Mouse (Mus musculus) frontal cortex, postnatal 14 days (tissue): ENCODE results near the gene Col1a1.

ENCODE experiments used
- DNase-seq, 2 experiments: peaks; one replicate each; pipeline ENCODE4 v3.0.0; 2022; ENCODE audit warnings: low spot score in 2 of 2

The Col1a1 gene

GRCm38 (mm10) chr11:94996101-94996500, 60.1 kb downstream of the Col1a1 start:
- no peak for DNase-seq

GRCm38 (mm10) chr11:94996984-94997383, 61.0 kb downstream of the Col1a1 start:
- no peak for DNase-seq

- no peak for DNase-seq
These were observed 61.6 kb downstream of the Col1a1 start for GRCm38 (mm10) chr11:94997596-94997995.

- DNase-seq: peak in 1 of 2 experiments; percentile 51
These were observed 62.1 kb downstream of the Col1a1 start for GRCm38 (mm10) chr11:94998041-94998531.

- no peak for DNase-seq
These were observed 64.1 kb downstream of the Col1a1 start for GRCm38 (mm10) chr11:95000128-95000527.

- no peak for DNase-seq
These were observed 64.5 kb downstream of the Col1a1 start for GRCm38 (mm10) chr11:95000548-95000947.

GRCm38 (mm10) chr11:95001058-95001457, 65.0 kb downstream of the Col1a1 start:
- DNase-seq: peak in 1 of 2 experiments; percentile 67

- DNase-seq: no peak
These were observed 65.7 kb downstream of the Col1a1 start for GRCm38 (mm10) chr11:95001584-95002347.
